Mouse (Mus musculus) ES-Bruce4 (cell line): Measurements from ENCODE around the gene Clmn.

Source experiments
- CTCF ChIP-seq: IDR thresholded peaks from one replicate; pipeline ENCODE4 v1.8.1; 2011; ENCODE audit warnings: low read depth, low read length
- POLR2A ChIP-seq: IDR thresholded peaks from one replicate; pipeline ENCODE4 v1.8.1; 2011; ENCODE audit warnings: low read length; ENCODE audit not compliant: insufficient read depth

GRCm38 (mm10) chr12:104799365-104799764, 65.5 kb downstream of the Clmn start:
- TF ChIP-seq POLR2A, result no peak
- peak; percentile 4 for TF ChIP-seq CTCF
